7 mouse cellular contexts compared by ENCODE assay signal in genomic region chr8:70383287-70383686, GRCm38 (mm10). TPM values are rescaled to one million over a fixed set of nuclear protein-coding genes. Genes with fewer than 3 reads are reported as not detected.
DNase-seq lines count a peak whose midpoint lies in the region; ATAC-seq and TF ChIP-seq lines count a peak whose summit lies in the region.

No protein-coding gene starts in this region.

- no peak overlapping the region for H3K4me3 ChIP-seq in left cerebral cortex, adult 2 months

- peak; percentile 96 for TF ChIP-seq CTCF in left cerebral cortex, adult 2 months (IDR thresholded peaks at IDR 0.05)

- peak; percentile 41 for DNase-seq in T-cell, adult 2 months (ENCODE audit: low spot score)
- DNase-seq in cerebellum, adult 18-20 months = peak; percentile 81 to 85
- peak; percentile 77 for DNase-seq in induced T-regulatory cell, adult 2 months (ENCODE audit: low read depth)
- peak; percentile 51 to 65 for DNase-seq in left cerebral cortex, adult 2 months (ENCODE audit: extremely low spot score in 1 of 2, low spot score in 2 of 2)
- DNase-seq in lung, postnatal 4 days = peak; percentile 67 to 81
- peak; percentile 41 to 42 for DNase-seq in right cerebral cortex, postnatal 36 days (ENCODE audit: low spot score in 2 of 2)

- ATAC-seq in frontal cortex, adult (ENCODE audit: low TSS enrichment) = peak; percentile 72

- intact Hi-C loops in left cerebral cortex, adult 2 months (cut with DNase I) = loop anchor here (1.0 kb wide), 1 partner anchor 123 kb away; the partner anchor contains the start of gene Rex1bd

- H3K27ac ChIP-seq in left cerebral cortex, adult 2 months = no peak overlapping the region

RNA-seq across cellular contexts. Expression of gene Comp, which starts 9.9 kb away (rescaled TPM):
- total RNA-seq in left cerebral cortex, adult 2 months (2021) = under 1 TPM; 0.32 to 0.33 TPM

RNA-seq across cellular contexts. Expression of gene Upf1, which starts 30.2 kb away (rescaled TPM):
- 10 to 100 TPM; 66.0 to 70.0 TPM for total RNA-seq in left cerebral cortex, adult 2 months (2021)

RNA-seq across cellular contexts. Expression of gene Gdf1, which starts 53.7 kb away (rescaled TPM):
- 10 to 100 TPM in 1 of 2 experiments, 1 to 10 TPM in 1; 8.2 to 17.1 TPM for total RNA-seq in left cerebral cortex, adult 2 months (2021)

RNA-seq across cellular contexts. Expression of gene Crtc1, which starts 56.1 kb away (rescaled TPM):
- 100 to 1,000 TPM; 134 to 153 TPM for total RNA-seq in left cerebral cortex, adult 2 months (2021)
